Mouse (Mus musculus): ENCODE measurements around the gene Mptx2. TPM values are rescaled to one million over a fixed set of nuclear protein-coding genes. Genes with fewer than 3 reads are reported as not detected.

Mptx2 gene
- not detected in 2 replicates for total RNA-seq (2012; rRNA removed)

- no peaks in the 10 kb centered on the region for H3K4me1 ChIP-seq (ENCODE audit: control insufficient read depth in 2 of 2, insufficient read depth in 2 of 2, low read length in 2 of 2, poor library complexity in 1 of 2)
- H3K36me3 ChIP-seq (ENCODE audit: control insufficient read depth, insufficient read depth, low read length, poor library complexity, severe bottlenecking), result no peaks in the 10 kb centered on the region
- no peak within 1 kb of the TSS for H3K4me3 ChIP-seq (ENCODE audit: insufficient read depth in 1 of 2, low read depth in 1 of 2, low read length in 2 of 2, poor library complexity in 1 of 2, severe bottlenecking in 1 of 2)
- H3K9ac ChIP-seq (ENCODE audit: insufficient read depth, low read depth, low read length, poor library complexity, severe bottlenecking), result no peak within 1 kb of the TSS
- no peak within 1 kb of the TSS for H3K27ac ChIP-seq (ENCODE audit: insufficient read depth, low read depth, low read length, poor library complexity, severe bottlenecking)
- TF ChIP-seq ZNF384 (IDR thresholded peaks at IDR 0.05; ENCODE audit: low read depth, low read length), result no peak
- TF ChIP-seq HCFC1 (IDR thresholded peaks at IDR 0.05; ENCODE audit: borderline replicate concordance, insufficient read depth, low read length), result no peak
- TF ChIP-seq CHD2 (IDR thresholded peaks at IDR 0.05; ENCODE audit: low read depth, low read length), result no peak
- TF ChIP-seq MAFK (IDR thresholded peaks at IDR 0.05; ENCODE audit: insufficient read depth, low read depth, low read length), result no peak
- TF ChIP-seq ZC3H11A (IDR thresholded peaks at IDR 0.05; ENCODE audit: borderline replicate concordance, low read depth, low read length), result no peak
- in situ Hi-C loops (cut with MboI; ENCODE audit: low sequenced_read_pairs in 2 of 2, unreplicated experiment in 2 of 2), result loop anchor here (10.0 kb wide), 1 partner anchor 1057 kb away; the partner anchor contains the start of gene Mptx1 (in 2 of the 2)
- H3K9me3 ChIP-seq (ENCODE audit: control insufficient read depth, insufficient read depth, low read depth, low read length), result no peaks in the 10 kb centered on the region
- no peak for DNase-seq (ENCODE audit: low read depth, low spot score)
These were observed at the start of gene Mptx2 for GRCm38 (mm10) chr1:173277677-173278076. Gene Mptx2 (minus strand): TSS chr1:173277777.

GRCm38 (mm10) chr1:173326552-173326951, 49.0 kb upstream of the Mptx2 start:
- Histone ChIP-seq H3K9me3 (ENCODE audit: control insufficient read depth, insufficient read depth, low read depth, low read length) (no peaks in the 10 kb centered on the region), H3K9ac (ENCODE audit: insufficient read depth, low read depth, low read length, poor library complexity, severe bottlenecking) (no peak overlapping the region), H3K4me3 (ENCODE audit: insufficient read depth in 1 of 2, low read depth in 1 of 2, low read length in 2 of 2, poor library complexity in 1 of 2, severe bottlenecking in 1 of 2) (no peak overlapping the region), H3K4me1 (ENCODE audit: control insufficient read depth in 2 of 2, insufficient read depth in 2 of 2, low read length in 2 of 2, poor library complexity in 1 of 2) (no peaks in the 10 kb centered on the region), H3K36me3 (ENCODE audit: control insufficient read depth, insufficient read depth, low read length, poor library complexity, severe bottlenecking) (no peaks in the 10 kb centered on the region), H3K27ac (ENCODE audit: insufficient read depth, low read depth, low read length, poor library complexity, severe bottlenecking) (no peak overlapping the region)
- TF ChIP-seq ZC3H11A (IDR thresholded peaks at IDR 0.05; ENCODE audit: borderline replicate concordance, low read depth, low read length) (no peak), MAFK (IDR thresholded peaks at IDR 0.05; ENCODE audit: insufficient read depth, low read depth, low read length) (no peak), CHD2 (IDR thresholded peaks at IDR 0.05; ENCODE audit: low read depth, low read length) (no peak), HCFC1 (IDR thresholded peaks at IDR 0.05; ENCODE audit: borderline replicate concordance, insufficient read depth, low read length) (no peak), ZNF384 (IDR thresholded peaks at IDR 0.05; ENCODE audit: low read depth, low read length) (no peak)
- in situ Hi-C loops (cut with MboI; ENCODE audit: low sequenced_read_pairs in 2 of 2, unreplicated experiment in 2 of 2), result loop anchor here in 1 of 2 experiments (10.0 kb wide), 1 partner anchor 58 kb away; no protein-coding TSS in a partner anchor
- DNase-seq (ENCODE audit: low read depth, low spot score), result no peak

GRCm38 (mm10) chr1:173325395-173325794, 47.8 kb upstream of the Mptx2 start:
- DNase-seq (ENCODE audit: low read depth, low spot score), result no peak

GRCm38 (mm10) chr1:173324961-173325360, 47.4 kb upstream of the Mptx2 start:
- H3K9ac ChIP-seq (ENCODE audit: insufficient read depth, low read depth, low read length, poor library complexity, severe bottlenecking), result no peak overlapping the region
- no peak overlapping the region for H3K27ac ChIP-seq (ENCODE audit: insufficient read depth, low read depth, low read length, poor library complexity, severe bottlenecking)
- no peak for TF ChIP-seq ZNF384 (IDR thresholded peaks at IDR 0.05; ENCODE audit: low read depth, low read length)
- no peak for TF ChIP-seq ZC3H11A (IDR thresholded peaks at IDR 0.05; ENCODE audit: borderline replicate concordance, low read depth, low read length)
- TF ChIP-seq CHD2 (IDR thresholded peaks at IDR 0.05; ENCODE audit: low read depth, low read length), result no peak
- TF ChIP-seq HCFC1 (IDR thresholded peaks at IDR 0.05; ENCODE audit: borderline replicate concordance, insufficient read depth, low read length), result no peak
- no peak for TF ChIP-seq MAFK (IDR thresholded peaks at IDR 0.05; ENCODE audit: insufficient read depth, low read depth, low read length)
- no peaks in the 10 kb centered on the region for H3K9me3 ChIP-seq (ENCODE audit: control insufficient read depth, insufficient read depth, low read depth, low read length)
- in situ Hi-C loops (cut with MboI; ENCODE audit: low sequenced_read_pairs in 2 of 2, unreplicated experiment in 2 of 2), result loop anchor here (5.0 to 10.0 kb wide), 2 partner anchors 60 to 67 kb away; no protein-coding TSS in a partner anchor
- no peak overlapping the region for H3K4me3 ChIP-seq (ENCODE audit: insufficient read depth in 1 of 2, low read depth in 1 of 2, low read length in 2 of 2, poor library complexity in 1 of 2, severe bottlenecking in 1 of 2)
- no peak for DNase-seq (ENCODE audit: low read depth, low spot score)
- H3K4me1 ChIP-seq (ENCODE audit: control insufficient read depth in 2 of 2, insufficient read depth in 2 of 2, low read length in 2 of 2, poor library complexity in 1 of 2), result no peaks in the 10 kb centered on the region
- H3K36me3 ChIP-seq (ENCODE audit: control insufficient read depth, insufficient read depth, low read length, poor library complexity, severe bottlenecking), result no peaks in the 10 kb centered on the region

More at GRCm38 (mm10) chr1:173325395-173325794, 47.8 kb upstream of the Mptx2 start:
- TF ChIP-seq CHD2 (IDR thresholded peaks at IDR 0.05; ENCODE audit: low read depth, low read length) (no peak), ZC3H11A (IDR thresholded peaks at IDR 0.05; ENCODE audit: borderline replicate concordance, low read depth, low read length) (no peak), MAFK (IDR thresholded peaks at IDR 0.05; ENCODE audit: insufficient read depth, low read depth, low read length) (no peak), ZNF384 (IDR thresholded peaks at IDR 0.05; ENCODE audit: low read depth, low read length) (no peak), HCFC1 (IDR thresholded peaks at IDR 0.05; ENCODE audit: borderline replicate concordance, insufficient read depth, low read length) (no peak)
- no peaks in the 10 kb centered on the region for H3K36me3 ChIP-seq (ENCODE audit: control insufficient read depth, insufficient read depth, low read length, poor library complexity, severe bottlenecking)
- no peaks in the 10 kb centered on the region for H3K9me3 ChIP-seq (ENCODE audit: control insufficient read depth, insufficient read depth, low read depth, low read length)
- H3K4me3 ChIP-seq (ENCODE audit: insufficient read depth in 1 of 2, low read depth in 1 of 2, low read length in 2 of 2, poor library complexity in 1 of 2, severe bottlenecking in 1 of 2), result no peak overlapping the region
- no peak overlapping the region for H3K9ac ChIP-seq (ENCODE audit: insufficient read depth, low read depth, low read length, poor library complexity, severe bottlenecking)
- H3K4me1 ChIP-seq (ENCODE audit: control insufficient read depth in 2 of 2, insufficient read depth in 2 of 2, low read length in 2 of 2, poor library complexity in 1 of 2), result no peaks in the 10 kb centered on the region
- in situ Hi-C loops (cut with MboI; ENCODE audit: low sequenced_read_pairs in 2 of 2, unreplicated experiment in 2 of 2), result loop anchor here in 1 of 2 experiments (10.0 kb wide), 1 partner anchor 59 kb away; no protein-coding TSS in a partner anchor
- no peak overlapping the region for H3K27ac ChIP-seq (ENCODE audit: insufficient read depth, low read depth, low read length, poor library complexity, severe bottlenecking)
